In genomic region chr7:47108779-47109189, GRCm38 (mm10) we compare ENCODE assay signal across 17 mouse cellular contexts. TPM values are rescaled to one million over a fixed set of nuclear protein-coding genes. Genes with fewer than 3 reads are reported as not detected.
DNase-seq lines count a peak whose midpoint lies in the region; ATAC-seq and TF ChIP-seq lines count a peak whose summit lies in the region.
"Had no signal": no experiment of that assay in that cellular context is flagged by ENCODE, and none has a peak within 500 bp of the region (broad histone marks: within the 10 kb centered on the region; RNA-seq: fewer than 3 reads in every experiment).

No protein-coding gene starts in this region.

- WGBS in hindbrain, embryonic 14.5 days, result 89% methylated on average over 13 of the region's 13 CpGs
- WGBS in hindbrain, postnatal 0 days, result 91% methylated on average over 13 of the region's 13 CpGs
- 80% methylated on average over 13 of the region's 13 CpGs for WGBS in kidney, embryonic 14.5 days

- no peak overlapping the region for H3K9ac ChIP-seq in hindbrain, embryonic 14.5 days
- no peak overlapping the region for H3K9ac ChIP-seq in hindbrain, postnatal 0 days (replicated peaks; ENCODE audit: low read length)
- no peak overlapping the region for H3K9ac ChIP-seq in kidney, embryonic 14.5 days (ENCODE audit: low read depth, low read length)
- H3K9ac ChIP-seq: embryonic facial prominence, embryonic 15.5 days; forebrain, postnatal 0 days had no signal

- peak; percentile 79 for DNase-seq in left cerebral cortex, adult 11 months (ENCODE audit: low spot score)
- DNase-seq in left cerebral cortex, postnatal 10 days (ENCODE audit: extremely low spot score in 1 of 2, low spot score in 2 of 2), result no peak
- DNase-seq in spleen, postnatal 36 days (ENCODE audit: low spot score in 2 of 2), result peak; percentile 34 to 42
- no peak for DNase-seq in spleen, adult 12 weeks (ENCODE audit: low spot score)
- DNase-seq in frontal cortex, postnatal 36 days (ENCODE audit: low spot score in 2 of 2), result peak; percentile 65 to 67
- no peak for DNase-seq in hindbrain, embryonic 14.5 days (ENCODE audit: low spot score)
- DNase-seq in hindbrain, postnatal 0 days (ENCODE audit: low spot score), result no peak
- DNase-seq: cerebellum, postnatal 36 days; forebrain, postnatal 0 days; heart, adult 18-20 months; heart, postnatal 14 days; kidney, postnatal 25 days; thymus, postnatal 25 days had no signal

- H3K36me3 ChIP-seq in hindbrain, embryonic 14.5 days (replicated peaks; ENCODE audit: control insufficient read depth, insufficient read depth), result peaks cover 68% of the 10 kb centered on the region
- H3K36me3 ChIP-seq in hindbrain, postnatal 0 days (ENCODE audit: insufficient read depth, low read length), result no peaks in the 10 kb centered on the region
- no peaks in the 10 kb centered on the region for H3K36me3 ChIP-seq in kidney, embryonic 14.5 days (ENCODE audit: control insufficient read depth, insufficient read depth, low read length)
- H3K36me3 ChIP-seq: embryonic facial prominence, embryonic 15.5 days had no signal

- intact Hi-C loops in left cerebral cortex, postnatal 10 days (cut with DNase I), result no loop called here

- ATAC-seq in hindbrain, embryonic 14.5 days (ENCODE audit: low FRiP score), result no peak
- ATAC-seq in hindbrain, postnatal 0 days, result no peak
- no peak for ATAC-seq in kidney, embryonic 14.5 days (ENCODE audit: low FRiP score, low TSS enrichment)
- ATAC-seq: forebrain, postnatal 0 days; midbrain, embryonic 16.5 days had no signal

- TF ChIP-seq CTCF in hindbrain, postnatal 0 days (IDR thresholded peaks at IDR 0.05; ENCODE audit: low read depth), result no peak

- H3K4me1 ChIP-seq in hindbrain, embryonic 14.5 days (replicated peaks; ENCODE audit: control insufficient read depth, insufficient read depth, low read length), result no peaks in the 10 kb centered on the region
- H3K4me1 ChIP-seq in hindbrain, postnatal 0 days (ENCODE audit: insufficient read depth, low read length), result no peaks in the 10 kb centered on the region
- H3K4me1 ChIP-seq in kidney, embryonic 14.5 days (ENCODE audit: control insufficient read depth, insufficient read depth, low read length), result no peaks in the 10 kb centered on the region
- H3K4me1 ChIP-seq: embryonic facial prominence, embryonic 15.5 days had no signal

- no peaks in the 10 kb centered on the region for H3K9me3 ChIP-seq in hindbrain, embryonic 14.5 days (ENCODE audit: control insufficient read depth, low read length)
- H3K9me3 ChIP-seq in hindbrain, postnatal 0 days (ENCODE audit: low read length), result no peaks in the 10 kb centered on the region
- H3K9me3 ChIP-seq in kidney, embryonic 14.5 days (ENCODE audit: control insufficient read depth, low read length), result no peaks in the 10 kb centered on the region
- H3K9me3 ChIP-seq: embryonic facial prominence, embryonic 15.5 days had no signal

- no peak overlapping the region for H3K27ac ChIP-seq in hindbrain, embryonic 14.5 days
- H3K27ac ChIP-seq in hindbrain, postnatal 0 days, result no peak overlapping the region
- no peak overlapping the region for H3K27ac ChIP-seq in kidney, embryonic 14.5 days (ENCODE audit: low read depth, low read length)
- H3K27ac ChIP-seq: embryonic facial prominence, embryonic 15.5 days had no signal

- H3K27me3 ChIP-seq in hindbrain, embryonic 14.5 days (ENCODE audit: control insufficient read depth, insufficient read depth, low read length), result no peaks in the 10 kb centered on the region
- H3K27me3 ChIP-seq in hindbrain, postnatal 0 days (ENCODE audit: insufficient read depth, low read length), result no peaks in the 10 kb centered on the region
- H3K27me3 ChIP-seq in kidney, embryonic 14.5 days (ENCODE audit: control insufficient read depth, insufficient read depth, low read length), result no peaks in the 10 kb centered on the region
- H3K27me3 ChIP-seq: embryonic facial prominence, embryonic 15.5 days had no signal

- H3K4me2 ChIP-seq in hindbrain, embryonic 14.5 days (replicated peaks), result no peak overlapping the region
- no peak overlapping the region for H3K4me2 ChIP-seq in hindbrain, postnatal 0 days (ENCODE audit: low read depth, low read length)
- H3K4me2 ChIP-seq in kidney, embryonic 14.5 days (replicated peaks; ENCODE audit: low read depth, low read length), result no peak overlapping the region
- H3K4me2 ChIP-seq: embryonic facial prominence, embryonic 15.5 days had no signal

- H3K4me3 ChIP-seq in hindbrain, embryonic 14.5 days (replicated peaks; ENCODE audit: low read length), result no peak overlapping the region
- H3K4me3 ChIP-seq in hindbrain, postnatal 0 days (ENCODE audit: low read length), result no peak overlapping the region
- H3K4me3 ChIP-seq in kidney, embryonic 14.5 days (ENCODE audit: low read length), result no peak overlapping the region
- H3K4me3 ChIP-seq: embryonic facial prominence, embryonic 15.5 days had no signal

RNA-seq across cellular contexts. Expression of gene Ptpn5, which starts 24.7 kb away (rescaled TPM):
- 100 to 1,000 TPM; 118 TPM for total RNA-seq in left cerebral cortex, postnatal 10 days (2021)
- polyA plus RNA-seq in hindbrain, embryonic 14.5 days (2014; fragmentation: Nextera tagmentation; extraction: Ambion mirVana), result 162 and 171 TPM in 2 replicates
- total RNA-seq in hindbrain, postnatal 0 days (2014; rRNA removed), result 98.3 and 107 TPM in 2 replicates
- 129 and 138 TPM in 2 replicates for polyA plus RNA-seq in hindbrain, postnatal 0 days (2015; fragmentation: Nextera tagmentation; extraction: Ambion mirVana)
- polyA plus RNA-seq in kidney, embryonic 14.5 days (2014; fragmentation: Nextera tagmentation; extraction: Ambion mirVana), result 0.57 and 0.91 TPM in 2 replicates
- total RNA-seq: heart, adult 18-20 months; heart, postnatal 14 days; neutrophil, adult 5-6 weeks had no signal

RNA-seq across cellular contexts. Expression of gene Tmem86a, which starts 58.4 kb away (rescaled TPM):
- 10 to 100 TPM; 14.4 to 16.8 TPM for total RNA-seq in left cerebral cortex, postnatal 10 days (2021)
- 21.0 and 22.1 TPM in 2 replicates for polyA plus RNA-seq in hindbrain, embryonic 14.5 days (2014; fragmentation: Nextera tagmentation; extraction: Ambion mirVana)
- 11.9 and 17.1 TPM in 2 replicates for total RNA-seq in hindbrain, postnatal 0 days (2014; rRNA removed)
- 29.5 and 32.3 TPM in 2 replicates for polyA plus RNA-seq in hindbrain, postnatal 0 days (2015; fragmentation: Nextera tagmentation; extraction: Ambion mirVana)
- polyA plus RNA-seq in kidney, embryonic 14.5 days (2014; fragmentation: Nextera tagmentation; extraction: Ambion mirVana), result 18.3 and 22.9 TPM in 2 replicates

Comparison
In these comparisons a context has a peak if more than half of its experiments do, and no peak if none do; other contexts are left out.
1. DNase-seq: peak in left cerebral cortex, adult 11 months (single experiment), spleen, postnatal 36 days (2 of 2) and frontal cortex, postnatal 36 days (2 of 2); none in left cerebral cortex, postnatal 10 days (0 of 2), spleen, adult 12 weeks (single experiment), hindbrain, embryonic 14.5 days (single experiment) and hindbrain, postnatal 0 days (single experiment).
2. RNA of gene Ptpn5, which starts 24.7 kb away (polyA plus RNA-seq): 162 to 171 TPM in hindbrain, embryonic 14.5 days and 129 to 138 TPM in hindbrain, postnatal 0 days; 0.57 to 0.91 TPM in kidney, embryonic 14.5 days; every median in the first group is over 10 times any median in the second.